Mouse (Mus musculus) lung, embryonic 16.5 days (tissue): ENCODE data around the gene Fahd1. TPM values are rescaled to one million over a fixed set of nuclear protein-coding genes. Genes with fewer than 3 reads are reported as not detected.

ENCODE experiments used
- ATAC-seq: fragments of 200-750 bp; cut with Nextera tagmentation; 2 replicates; pipeline ENCODE4 v1.8.0; 2017; ENCODE audit warnings: low read depth, mild to moderate bottlenecking, moderate library complexity
- H3K27ac ChIP-seq: fragments of 300-500 bp; sonication (generic); 2 replicates; pipeline ENCODE4 v1.5.1; 2014; ENCODE audit warnings: mild to moderate bottlenecking, control low read depth, low read length
- H3K27me3 ChIP-seq: fragments of 300-500 bp; sonication (generic); 2 replicates; pipeline ENCODE4 v1.6.1; 2014; ENCODE audit warnings: low read depth, low read length, mixed read lengths; ENCODE audit not compliant: control insufficient read depth, insufficient read depth
- H3K36me3 ChIP-seq: fragments of 300-500 bp; sonication (generic); 2 replicates; pipeline ENCODE4 v1.6.1; 2014; ENCODE audit warnings: low read length; ENCODE audit not compliant: control insufficient read depth, insufficient read depth
- H3K4me1 ChIP-seq: fragments of 300-500 bp; sonication (generic); replicated peaks from 2 replicates; pipeline ENCODE4 v1.6.1; 2014; ENCODE audit warnings: low read length, mixed read lengths; ENCODE audit not compliant: control insufficient read depth, insufficient read depth
- H3K4me2 ChIP-seq: fragments of 300-500 bp; sonication (generic); 2 replicates; pipeline ENCODE4 v1.6.1; 2014; ENCODE audit warnings: low read depth, low read length, control low read depth
- H3K4me3 ChIP-seq: fragments of 300-500 bp; sonication (generic); 2 replicates; pipeline ENCODE4 v1.5.1; 2014; ENCODE audit warnings: mild to moderate bottlenecking, low read length, control low read depth
- H3K9ac ChIP-seq: fragments of 300-500 bp; sonication (generic); 2 replicates; pipeline ENCODE4 v1.6.1; 2014; ENCODE audit warnings: low read length, control low read depth
- H3K9me3 ChIP-seq: fragments of 300-500 bp; sonication (generic); 2 replicates; pipeline ENCODE4 v1.6.1; 2016; ENCODE audit warnings: low read length; ENCODE audit not compliant: control insufficient read depth
- WGBS: fragments of 180-500 bp; shearing (Covaris S2); extraction: QIAGEN DNeasy Blood & Tissue Kit; methylation state at CpG from one replicate; pipeline ENCODE4 v1.1.7; 2014; 5-methylcytosine and 5-hydroxymethylcytosine counted together
- polyA plus RNA-seq: library from polyadenylated mRNA; unstranded; fragments of >200 nt; fragmentation: Nextera tagmentation; extraction: Ambion mirVana; gene quantifications from 2 replicates; pipeline ENCODE4 v1.2.1, GENCODE M21; 2015

The Fahd1 gene
- polyA plus RNA-seq, 1 experiment from 2014 or later = 16.7 TPM

DNA sequence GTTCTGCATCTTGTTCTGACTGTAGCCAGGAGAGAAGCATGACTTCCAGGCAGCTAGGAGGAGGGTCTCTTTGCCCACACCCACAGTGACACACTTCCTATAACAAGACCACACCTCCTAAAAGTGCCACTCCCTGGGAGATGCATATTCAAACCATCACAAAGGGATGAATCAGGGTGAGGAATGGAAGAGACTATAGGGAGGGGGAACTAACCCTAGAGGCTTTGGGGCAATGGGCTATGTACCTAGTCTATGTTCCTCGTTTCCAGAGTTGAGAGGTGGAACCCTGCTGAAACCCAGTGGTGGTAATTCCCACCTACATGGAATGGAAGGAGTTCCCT, 24.2 kb upstream of the Fahd1 start:
- Histone ChIP-seq H3K9ac (no peak overlapping the region), H3K36me3 (no peaks in the 10 kb centered on the region), H3K4me3 (no peak overlapping the region), H3K27me3 (no peaks in the 10 kb centered on the region; the same call in 1 of the 2 replicates), H3K4me2 (no peak overlapping the region), H3K9me3 (no peaks in the 10 kb centered on the region), H3K27ac (no peak overlapping the region), H3K4me1 (no peaks in the 10 kb centered on the region)
- no peak for ATAC-seq
- 31% methylated on average over 1 of the region's 1 CpGs for WGBS

DNA sequence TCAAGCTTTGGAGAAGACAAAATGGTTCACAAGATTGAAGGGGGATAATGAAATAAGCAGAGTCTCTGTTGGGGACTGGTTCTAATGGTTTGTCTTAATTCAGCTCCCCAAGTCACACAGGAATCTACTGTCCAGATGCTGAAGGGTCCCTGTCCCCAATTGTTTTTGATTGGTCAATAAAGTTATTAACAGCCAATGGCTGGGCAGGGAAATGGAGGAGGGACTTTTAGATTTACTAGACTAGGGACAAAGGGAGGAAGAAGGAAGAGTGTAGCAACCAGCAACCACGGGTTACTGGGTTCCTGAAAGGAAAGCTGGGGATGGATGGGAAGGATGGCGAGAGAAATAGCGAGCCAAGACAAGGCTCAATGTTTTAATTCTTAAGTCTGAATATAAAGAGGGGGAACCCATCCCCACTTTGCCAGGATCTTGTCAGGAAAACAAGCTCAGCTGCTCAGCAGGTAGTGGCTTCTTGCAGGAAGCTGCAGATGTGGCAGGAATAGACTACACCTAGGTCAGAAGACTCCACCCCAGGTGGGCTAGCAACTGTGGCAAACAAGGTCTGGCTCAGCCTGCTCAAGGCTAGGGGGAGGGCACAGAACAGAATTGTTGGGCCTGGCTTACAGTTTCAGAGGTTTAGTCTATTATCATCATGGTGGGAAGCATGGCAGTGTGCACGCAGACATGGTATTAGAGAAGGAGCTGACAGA, 23.7 kb upstream of the Fahd1 start:
- ATAC-seq = no peak
- no peak overlapping the region for H3K9ac ChIP-seq
- no peaks in the 10 kb centered on the region; the same call in 1 of the 2 replicates for H3K27me3 ChIP-seq
- 35% methylated on average over 4 of the region's 4 CpGs for WGBS
- no peak overlapping the region for H3K4me2 ChIP-seq
- H3K36me3 ChIP-seq = no peaks in the 10 kb centered on the region
- no peaks in the 10 kb centered on the region for H3K4me1 ChIP-seq
- H3K4me3 ChIP-seq = no peak overlapping the region
- H3K9me3 ChIP-seq = no peaks in the 10 kb centered on the region
- no peak overlapping the region for H3K27ac ChIP-seq

GRCm38 (mm10) chr17:24867914-24868313, 17.8 kb upstream of the Fahd1 start:
- 89% methylated on average over 10 of the region's 10 CpGs for WGBS
- H3K9ac ChIP-seq = no peak overlapping the region
- H3K4me1 ChIP-seq = no peaks in the 10 kb centered on the region
- H3K36me3 ChIP-seq = no peaks in the 10 kb centered on the region; the same call in 1 of the 2 replicates
- no peak overlapping the region for H3K27ac ChIP-seq
- no peaks in the 10 kb centered on the region for H3K27me3 ChIP-seq
- no peak overlapping the region for H3K4me2 ChIP-seq
- no peak overlapping the region for H3K4me3 ChIP-seq
- no peaks in the 10 kb centered on the region for H3K9me3 ChIP-seq
- no peak for ATAC-seq

DNA sequence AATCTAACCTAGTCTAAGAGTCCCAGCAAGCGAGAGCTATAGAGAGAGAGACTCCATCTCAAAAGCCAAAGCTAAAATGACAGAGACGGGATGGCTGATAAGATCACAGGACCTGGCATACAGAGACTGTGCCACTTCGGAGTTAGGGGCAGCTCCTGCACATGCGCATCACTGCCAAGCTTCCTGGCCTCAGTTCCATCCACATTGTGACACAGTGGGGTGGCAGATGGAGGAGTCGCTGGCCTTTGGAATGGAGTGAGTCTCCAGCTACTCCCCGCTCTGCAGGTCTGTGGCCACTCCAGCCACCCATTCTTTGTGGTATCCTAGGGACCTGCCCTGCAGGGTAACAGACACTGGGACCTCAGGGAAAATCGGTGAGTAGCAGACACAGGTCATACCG, 15.6 kb upstream of the Fahd1 start, which contains the start of gene Igfals:
Gene Igfals (plus strand): TSS at position 222 of the 400 bp plus-strand sequence.
- Histone ChIP-seq H3K27ac (no peak within 1 kb of the TSS), H3K4me3 (no peak within 1 kb of the TSS), H3K27me3 (no peaks in the 10 kb centered on the region), H3K9ac (no peak within 1 kb of the TSS), H3K4me1 (no peaks in the 10 kb centered on the region), H3K9me3 (no peaks in the 10 kb centered on the region), H3K36me3 (peaks cover 3% of the 10 kb centered on the region), H3K4me2 (no peak within 1 kb of the TSS)
- 82% methylated on average over 8 of the region's 8 CpGs for WGBS
- ATAC-seq = no peak

GRCm38 (mm10) chr17:24861785-24862184, 11.6 kb upstream of the Fahd1 start:
- Histone ChIP-seq H3K4me3 (no peak overlapping the region), H3K9ac (no peak overlapping the region), H3K36me3 (peaks cover 3% of the 10 kb centered on the region), H3K4me1 (no peaks in the 10 kb centered on the region), H3K9me3 (no peaks in the 10 kb centered on the region), H3K4me2 (no peak overlapping the region), H3K27me3 (no peaks in the 10 kb centered on the region), H3K27ac (no peak overlapping the region)
- WGBS = 91% methylated on average over 3 of the region's 3 CpGs
- ATAC-seq = no peak

DNA sequence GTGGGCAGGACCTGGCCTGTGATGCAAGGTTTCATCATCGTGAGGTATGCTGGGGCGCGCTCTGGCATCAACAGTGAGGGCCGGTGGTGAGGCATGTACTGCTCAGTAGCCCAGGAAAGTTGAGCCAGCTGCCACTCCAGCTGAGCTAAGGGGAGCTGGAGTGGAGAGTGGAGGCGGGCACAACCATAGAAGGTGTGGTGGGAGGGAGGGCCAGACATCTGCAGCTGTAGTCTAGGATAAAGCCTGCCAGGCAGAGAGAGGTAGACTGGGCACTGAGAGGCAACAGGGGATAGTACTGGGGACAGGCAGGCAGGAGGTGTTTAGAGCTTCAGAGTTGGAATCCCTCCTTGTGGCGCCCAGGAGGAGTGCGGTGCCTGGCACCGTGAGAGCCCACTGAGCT, 9.9 kb upstream of the Fahd1 start:
- Histone ChIP-seq H3K27me3 (no peaks in the 10 kb centered on the region), H3K4me3 (no peak overlapping the region), H3K27ac (no peak overlapping the region), H3K4me1 (no peaks in the 10 kb centered on the region), H3K36me3 (peaks cover 3% of the 10 kb centered on the region; the same call in 1 of the 2 replicates), H3K9ac (no peak overlapping the region), H3K9me3 (no peaks in the 10 kb centered on the region), H3K4me2 (no peak overlapping the region)
- 88% methylated on average over 8 of the region's 8 CpGs for WGBS
- no peak for ATAC-seq

- 85% methylated on average over 6 of the region's 6 CpGs for WGBS
- Histone ChIP-seq H3K9me3 (no peaks in the 10 kb centered on the region), H3K4me3 (no peak overlapping the region), H3K27me3 (no peaks in the 10 kb centered on the region), H3K9ac (no peak overlapping the region), H3K4me2 (no peak overlapping the region), H3K4me1 (no peaks in the 10 kb centered on the region), H3K27ac (no peak overlapping the region), H3K36me3 (peaks cover 3% of the 10 kb centered on the region; the same call in 1 of the 2 replicates)
- no peak for ATAC-seq
These were observed 8.8 kb upstream of the Fahd1 start for GRCm38 (mm10) chr17:24858967-24859366.

GRCm38 (mm10) chr17:24857831-24858470, 7.8 kb upstream of the Fahd1 start:
- H3K4me3 ChIP-seq = no peak overlapping the region
- H3K4me1 ChIP-seq = no peaks in the 10 kb centered on the region
- H3K9ac ChIP-seq = no peak overlapping the region
- no peak overlapping the region for H3K4me2 ChIP-seq
- ATAC-seq = no peak
- H3K9me3 ChIP-seq = no peaks in the 10 kb centered on the region
- H3K36me3 ChIP-seq = peaks cover 8% of the 10 kb centered on the region
- no peak overlapping the region for H3K27ac ChIP-seq
- no peaks in the 10 kb centered on the region for H3K27me3 ChIP-seq
- 81% methylated on average over 8 of the region's 8 CpGs for WGBS

GRCm38 (mm10) chr17:24856589-24856988, 6.4 kb upstream of the Fahd1 start:
- H3K36me3 ChIP-seq = peaks cover 8% of the 10 kb centered on the region
- no peak for ATAC-seq
- 85% methylated on average over 13 of the region's 13 CpGs for WGBS

More at GRCm38 (mm10) chr17:24856589-24856988, 6.4 kb upstream of the Fahd1 start:
- H3K9ac ChIP-seq = no peak overlapping the region
- H3K27me3 ChIP-seq = peaks cover under 1% of the 10 kb centered on the region; the same call in 1 of the 2 replicates
- no peak overlapping the region for H3K4me3 ChIP-seq
- no peaks in the 10 kb centered on the region for H3K4me1 ChIP-seq
- no peak overlapping the region for H3K27ac ChIP-seq
- H3K9me3 ChIP-seq = no peaks in the 10 kb centered on the region
- H3K4me2 ChIP-seq = no peak overlapping the region
